Mouse (Mus musculus) MEL (cell line): ENCODE data around the gene Tmem30a.

Experiments used
- CTCF ChIP-seq, 3 experiments: IDR thresholded peaks in 2 of 3; conservative IDR thresholded peaks in 1 of 3; 2 replicates each; pipeline ENCODE4 v1.5.1; 2011 to 2012; ENCODE audit warnings: low read length in 3 of 3, low read depth in 2 of 3, mild to moderate bottlenecking in 2 of 3, improper control_type of control experiment in 1 of 3, inconsistent platforms in 1 of 3, mixed read lengths in 1 of 3, moderate library complexity in 1 of 3; ENCODE audit not compliant: control insufficient read depth in 1 of 3, insufficient read depth in 1 of 3, poor library complexity in 1 of 3, severe bottlenecking in 1 of 3
- EP300 ChIP-seq, 2 experiments: IDR thresholded peaks; 2 replicates each; pipeline ENCODE4 v1.6.1; 2011; ENCODE audit warnings: improper control_type of control experiment in 2 of 2, low read length in 2 of 2, low read depth in 1 of 2, mild to moderate bottlenecking in 1 of 2
- GABPA ChIP-seq: IDR thresholded peaks from 2 replicates; pipeline ENCODE4 v1.6.1; 2012; ENCODE audit warnings: low read depth, mild to moderate bottlenecking, inconsistent platforms, low read length, improper control_type of control experiment, moderate library complexity
- MXI1 ChIP-seq: IDR thresholded peaks from 2 replicates; pipeline ENCODE4 v1.6.1; 2011; ENCODE audit warnings: mild to moderate bottlenecking, low read depth, low read length, improper control_type of control experiment
- NELFE ChIP-seq: IDR thresholded peaks from 2 replicates; pipeline ENCODE4 v1.6.1; 2011; ENCODE audit warnings: low read depth, low read length, improper control_type of control experiment
- POLR2A ChIP-seq, 2 experiments: IDR thresholded peaks; 2 replicates each; pipeline ENCODE4 v1.6.1; 2011 to 2012; ENCODE audit warnings: low read length in 2 of 2, mild to moderate bottlenecking in 2 of 2, control low read depth in 1 of 2, improper control_type of control experiment in 1 of 2, low read depth in 1 of 2, moderate library complexity in 1 of 2; ENCODE audit not compliant: control insufficient read depth in 1 of 2, insufficient read depth in 1 of 2, poor library complexity in 1 of 2
- POLR2AphosphoS5 ChIP-seq: IDR thresholded peaks from 2 replicates; pipeline ENCODE4 v1.6.1; 2012; ENCODE audit warnings: low read depth, borderline replicate concordance, mild to moderate bottlenecking, inconsistent platforms, low read length, moderate library complexity, mixed read lengths
- UBTF ChIP-seq: IDR thresholded peaks from 2 replicates; pipeline ENCODE4 v1.6.1; 2012; ENCODE audit warnings: low read depth, mild to moderate bottlenecking, inconsistent platforms, low read length, improper control_type of control experiment, moderate library complexity, borderline replicate concordance; ENCODE audit not compliant: insufficient read depth
- USF1 ChIP-seq: IDR thresholded peaks from 2 replicates; pipeline ENCODE4 v1.6.1; 2014; ENCODE audit warnings: low read depth, mild to moderate bottlenecking, inconsistent platforms, low read length, improper control_type of control experiment, moderate library complexity
- ZC3H11A ChIP-seq: IDR thresholded peaks from 2 replicates; pipeline ENCODE4 v1.6.1; 2012; ENCODE audit warnings: low read depth, mild to moderate bottlenecking, inconsistent platforms, low read length, improper control_type of control experiment

- TF ChIP-seq POLR2AphosphoS5 = no peak
- TF ChIP-seq CTCF (IDR thresholded peaks at IDR 0.05 in 2 of 3, conservative IDR thresholded peaks at IDR 0.05 in 1 of 3; ENCODE audit: control insufficient read depth in 1 of 3, insufficient read depth in 1 of 3, low read depth in 2 of 3, low read length in 3 of 3, poor library complexity in 1 of 3, severe bottlenecking in 1 of 3) = no peak
- TF ChIP-seq GABPA = no peak
- no peak for TF ChIP-seq NELFE
- no peak for TF ChIP-seq POLR2A (IDR thresholded peaks at IDR 0.05; ENCODE audit: control insufficient read depth in 1 of 2, insufficient read depth in 1 of 2, low read depth in 1 of 2, low read length in 2 of 2, poor library complexity in 1 of 2)
- TF ChIP-seq UBTF = no peak
- TF ChIP-seq EP300 (IDR thresholded peaks at IDR 0.05; ENCODE audit: low read depth in 1 of 2, low read length in 2 of 2) = no peak
- TF ChIP-seq ZC3H11A = no peak
- TF ChIP-seq MXI1 = no peak
- TF ChIP-seq USF1 = no peak
Observed at GRCm38 (mm10) chr9:79842615-79843014, 49.3 kb upstream of the Tmem30a start.
